Mouse (Mus musculus): ENCODE data around the gene Ppp2r5e. TPM values are rescaled to one million over a fixed set of nuclear protein-coding genes. Genes with fewer than 3 reads are reported as not detected.

Gene Ppp2r5e
- polyA plus RNA-seq, 1 experiment from 2014 or later = 11.8 TPM

Other genes starting within 250 kb of the Ppp2r5e start
- not detected in 2 replicates for gene Gphb5, start 179.5 kb downstream of the Ppp2r5e start, polyA plus RNA-seq (2015; fragmentation: Nextera tagmentation; extraction: Ambion mirVana)
- 11.0 and 12.6 TPM in 2 replicates for gene Wdr89, start 73.3 kb upstream of the Ppp2r5e start, polyA plus RNA-seq (2015; fragmentation: Nextera tagmentation; extraction: Ambion mirVana)
- 16.2 and 16.3 TPM in 2 replicates for gene Sgpp1, start 139.5 kb upstream of the Ppp2r5e start, polyA plus RNA-seq (2015; fragmentation: Nextera tagmentation; extraction: Ambion mirVana)
- gene Syne2, start 221.9 kb upstream of the Ppp2r5e start, polyA plus RNA-seq (2015; fragmentation: Nextera tagmentation; extraction: Ambion mirVana) = 35.7 and 37.6 TPM in 2 replicates